Mouse (Mus musculus) C2C12 (cell line): ENCODE data around the gene Sned1.

Source experiments
- CTCF ChIP-seq: IDR thresholded peaks from one replicate; pipeline ENCODE4 v1.5.1; 2011; ENCODE audit not compliant: control insufficient read depth, insufficient read depth, insufficient read length
- USF1 ChIP-seq: IDR thresholded peaks from one replicate; pipeline ENCODE4 v1.6.1; 2011; ENCODE audit warnings: low read depth, mild to moderate bottlenecking, control low read depth, moderate library complexity

GRCm38 (mm10) chr1:93237676-93238075 lies 2.0 kb downstream of the Sned1 start:
- no peak for TF ChIP-seq CTCF
- TF ChIP-seq USF1, result no peak
